Mouse (Mus musculus) right cerebral cortex, postnatal 10 days (tissue): ENCODE data around the gene Dnajb2.

ENCODE experiments used
- DNase-seq, 2 experiments: peaks; one replicate each; pipeline ENCODE4 v3.0.0; 2021; ENCODE audit warnings: low spot score in 2 of 2

The Dnajb2 gene

GRCm38 (mm10) chr1:75236117-75237050 lies at the start of gene Dnajb2:
TSS of gene Dnajb2 (plus strand) at chr1:75236406.
- DNase-seq: peak; percentile 88 to 90

- no peak for DNase-seq
Observed at GRCm38 (mm10) chr1:75187126-75187525, 49.1 kb upstream of the Dnajb2 start.

- no peak for DNase-seq
Observed at GRCm38 (mm10) chr1:75187914-75188483, 48.2 kb upstream of the Dnajb2 start.

GRCm38 (mm10) chr1:75190577-75190976 lies 45.6 kb upstream of the Dnajb2 start:
- DNase-seq: no peak

GRCm38 (mm10) chr1:75191258-75191621 lies 45.0 kb upstream of the Dnajb2 start:
- no peak for DNase-seq

GRCm38 (mm10) chr1:75191622-75192402 lies 44.4 kb upstream of the Dnajb2 start, which contains the start of the genes Ankzf1 and Atg9a:
TSS of gene Ankzf1 (plus strand) at chr1:75192151.
TSS of gene Atg9a (minus strand) at chr1:75192196.
- DNase-seq: peak; percentile 97 to 99

- no peak for DNase-seq
Observed at GRCm38 (mm10) chr1:75192452-75192851, 43.8 kb upstream of the Dnajb2 start.

- DNase-seq: no peak
Observed at GRCm38 (mm10) chr1:75201236-75201635, 35.0 kb upstream of the Dnajb2 start.

GRCm38 (mm10) chr1:75208967-75209678 lies 27.1 kb upstream of the Dnajb2 start:
- peak in 1 of 2 experiments; percentile 52 for DNase-seq

- DNase-seq: peak; percentile 98
Observed at GRCm38 (mm10) chr1:75210136-75211087, 25.8 kb upstream of the Dnajb2 start, which contains the start of the genes Glb1l and Stk16. TSS of gene Glb1l (minus strand) at chr1:75210813. TSS of gene Stk16 (plus strand) at chr1:75210838.

GRCm38 (mm10) chr1:75211141-75211708 lies 25.0 kb upstream of the Dnajb2 start:
- no peak for DNase-seq

GRCm38 (mm10) chr1:75212542-75212941 lies 23.7 kb upstream of the Dnajb2 start:
- no peak for DNase-seq

- DNase-seq: no peak
Observed at GRCm38 (mm10) chr1:75213096-75213495, 23.1 kb upstream of the Dnajb2 start.

GRCm38 (mm10) chr1:75214442-75214841 lies 21.8 kb upstream of the Dnajb2 start:
- no peak for DNase-seq

GRCm38 (mm10) chr1:75214886-75215285 lies 21.3 kb upstream of the Dnajb2 start:
- DNase-seq: peak; percentile 81 to 85

- no peak for DNase-seq
Observed at GRCm38 (mm10) chr1:75215785-75216184, 20.4 kb upstream of the Dnajb2 start.

GRCm38 (mm10) chr1:75216797-75217585 lies 19.2 kb upstream of the Dnajb2 start:
- no peak for DNase-seq

GRCm38 (mm10) chr1:75217893-75218226 lies 18.3 kb upstream of the Dnajb2 start:
- DNase-seq: no peak
